Mouse (Mus musculus) heart, adult 2 months (tissue): ENCODE data around the gene Nyap1. TPM values are rescaled to one million over a fixed set of nuclear protein-coding genes. Genes with fewer than 3 reads are reported as not detected.

ENCODE experiments used
- DNase-seq, 2 experiments: peaks; one replicate each; pipeline ENCODE4 v3.0.0; 2021
- H3K27ac ChIP-seq: fragments of 200-600 bp; 2 replicates; pipeline ENCODE4 v1.8.1; 2022
- H3K27me3 ChIP-seq: fragments of 200-500 bp; 2 replicates; pipeline ENCODE4 v1.6.1; 2012; ENCODE audit warnings: mild to moderate bottlenecking, low read length, inconsistent platforms, mixed read lengths; ENCODE audit not compliant: control insufficient read depth, insufficient read depth
- H3K36me3 ChIP-seq: fragments of 200-500 bp; 2 replicates; pipeline ENCODE4 v1.6.1; 2012; ENCODE audit warnings: low read length, inconsistent platforms; ENCODE audit not compliant: control insufficient read depth, insufficient read depth
- H3K4me1 ChIP-seq: fragments of 200-500 bp; 2 replicates; pipeline ENCODE4 v1.6.1; 2011; ENCODE audit warnings: low read length; ENCODE audit not compliant: control insufficient read depth, insufficient read depth
- H3K4me3 ChIP-seq: fragments of 200-600 bp; 2 replicates; pipeline ENCODE4 v1.8.1; 2022
- H3K79me2 ChIP-seq: fragments of 200-500 bp; replicated peaks from 2 replicates; pipeline ENCODE4 v1.6.1; 2012; ENCODE audit warnings: mild to moderate bottlenecking, inconsistent platforms, low read length, moderate library complexity, mixed read lengths; ENCODE audit not compliant: control insufficient read depth, insufficient read depth
- H3K9ac ChIP-seq: fragments of 200-500 bp; 2 replicates; pipeline ENCODE4 v1.6.1; 2012; ENCODE audit warnings: low read depth, mild to moderate bottlenecking, control low read depth, inconsistent platforms, low read length, mixed read lengths
- CTCF ChIP-seq: fragments of 200-600 bp; IDR thresholded peaks from 2 replicates; pipeline ENCODE4 v1.8.1; 2022; ENCODE audit warnings: antibody characterized with exemption, mild to moderate bottlenecking, moderate library complexity
- EP300 ChIP-seq: fragments of 200-500 bp; IDR thresholded peaks from 2 replicates; pipeline ENCODE4 v1.6.1; 2011; ENCODE audit warnings: low read depth, low read length, control low read depth; ENCODE audit not compliant: insufficient read depth
- POLR2A ChIP-seq: fragments of 200-500 bp; IDR thresholded peaks from 2 replicates; pipeline ENCODE4 v1.6.1; 2011; ENCODE audit warnings: mild to moderate bottlenecking, low read depth, low read length, control low read depth; ENCODE audit not compliant: insufficient read depth
- WGBS: fragments of 180-500 bp; shearing (Covaris S2); methylation state at CpG from one replicate; pipeline ENCODE4 v1.1.7; 2018; 5-methylcytosine and 5-hydroxymethylcytosine counted together
- intact Hi-C: fragments of 180-260 bp; cut with DNase I; formaldehyde crosslinking; loops from one replicate; pipeline ENCODE4 v1.15.1; 2025
- polyA plus RNA-seq: library from polyadenylated mRNA; depleted of rRNA; stranded (reverse); fragments of >200 nt; gene quantifications from 2 replicates; pipeline ENCODE4 v1.2.3, GENCODE M21; 2012; rRNA removed
- total RNA-seq, 2 experiments: library from RNA; stranded (reverse); gene quantifications; 2 replicates each; pipeline ENCODE4 v1.2.3; 2021

The Nyap1 gene
- total and polyA plus RNA-seq, 3 experiments, result 0.94 to 1.7 (median 1.2) TPM

DNA sequence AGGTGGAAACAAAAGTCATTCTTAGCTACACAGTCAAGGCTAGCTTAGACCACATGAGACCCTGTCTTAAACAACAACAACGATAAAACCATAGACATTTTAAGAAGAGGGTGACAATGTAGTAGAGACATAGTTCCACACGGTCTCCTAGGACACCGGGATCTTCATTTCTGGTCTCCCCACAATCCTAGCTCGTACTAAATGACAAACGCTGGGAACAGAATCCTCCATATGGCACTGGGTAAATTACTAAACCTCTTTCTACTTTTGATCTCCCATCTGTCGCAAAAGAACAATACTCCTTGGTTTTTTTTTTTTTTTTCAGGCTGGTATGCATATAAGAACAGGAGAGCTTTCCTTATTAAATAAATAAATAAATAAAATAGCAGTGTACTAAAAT, 58.9 kb downstream of the Nyap1 start:
- DNase-seq, result no peak
- no peak overlapping the region for H3K27ac ChIP-seq
- H3K79me2 ChIP-seq, result peaks cover 2% of the 10 kb centered on the region; the same call in 1 of the 2 replicates
- intact Hi-C loops, result no loop called here
- H3K4me1 ChIP-seq, result peaks cover 3% of the 10 kb centered on the region
- TF ChIP-seq CTCF (no peak), EP300 (no peak), POLR2A (no peak)
- 95% methylated on average over 6 of the region's 6 CpGs for WGBS
- no peaks in the 10 kb centered on the region; the same call in 1 of the 2 replicates for H3K36me3 ChIP-seq
- H3K27me3 ChIP-seq, result no peaks in the 10 kb centered on the region
- H3K9ac ChIP-seq, result no peak overlapping the region
- H3K4me3 ChIP-seq, result no peak overlapping the region

Other genes with a start within 250 kb of the Nyap1 start
- gene Pop7, start 239.1 kb downstream of the Nyap1 start, total RNA-seq, result 10 to 100 TPM; 13.4 to 13.9 TPM
- 22.7 and 25.6 TPM in 2 replicates for gene Pop7, start 239.1 kb downstream of the Nyap1 start, polyA plus RNA-seq
- 10 to 100 TPM; 24.4 to 29.1 TPM for gene Gigyf1, start 223.1 kb downstream of the Nyap1 start, total RNA-seq
- 19.6 and 21.0 TPM in 2 replicates for gene Gigyf1, start 223.1 kb downstream of the Nyap1 start, polyA plus RNA-seq
- not detected for gene Epo, start 208.4 kb downstream of the Nyap1 start, total RNA-seq
- gene Epo, start 208.4 kb downstream of the Nyap1 start, polyA plus RNA-seq, result not detected in 2 replicates
- 100 to 1,000 TPM; 222 to 249 TPM for gene Gnb2, start 208.1 kb downstream of the Nyap1 start, total RNA-seq
- gene Gnb2, start 208.1 kb downstream of the Nyap1 start, polyA plus RNA-seq, result 395 and 448 TPM in 2 replicates
- gene Actl6b, start 188.1 kb downstream of the Nyap1 start, total RNA-seq, result not detected
- 0.32 TPM in 1 of 2 replicates, not detected in the other for gene Actl6b, start 188.1 kb downstream of the Nyap1 start, polyA plus RNA-seq
- under 1 TPM in 1 of 2 experiments, not detected in 1; 0.09 TPM for gene Tfr2, start 171.8 kb downstream of the Nyap1 start, total RNA-seq
- 0.29 and 0.35 TPM in 2 replicates for gene Tfr2, start 171.8 kb downstream of the Nyap1 start, polyA plus RNA-seq
- gene Mospd3, start 140.5 kb downstream of the Nyap1 start, total RNA-seq, result 10 to 100 TPM; 10.7 to 16.3 TPM
- gene Mospd3, start 140.5 kb downstream of the Nyap1 start, polyA plus RNA-seq, result 20.7 and 32.3 TPM in 2 replicates
- 10 to 100 TPM; 35.9 to 50.8 TPM for gene Pcolce, start 127.8 kb downstream of the Nyap1 start, total RNA-seq
- gene Pcolce, start 127.8 kb downstream of the Nyap1 start, polyA plus RNA-seq, result 87.0 and 109 TPM in 2 replicates
- under 1 TPM; 0.13 to 0.34 TPM for gene Fbxo24, start 112.6 kb downstream of the Nyap1 start, total RNA-seq
- gene Fbxo24, start 112.6 kb downstream of the Nyap1 start, polyA plus RNA-seq, result 0.29 and 0.35 TPM in 2 replicates
- 10 to 100 TPM; 17.1 to 20.0 TPM for gene Lrch4, start 112.5 kb downstream of the Nyap1 start, total RNA-seq
- 24.8 and 29.1 TPM in 2 replicates for gene Lrch4, start 112.5 kb downstream of the Nyap1 start, polyA plus RNA-seq
- gene Gm20605, start 112.4 kb downstream of the Nyap1 start, total RNA-seq, result 1 to 10 TPM; 2.8 to 4.3 TPM
- gene Gm20605, start 112.4 kb downstream of the Nyap1 start, polyA plus RNA-seq, result 7.3 and 9.5 TPM in 2 replicates
- 1 to 10 TPM; 1.5 to 2.0 TPM for gene Sap25, start 100.3 kb downstream of the Nyap1 start, total RNA-seq
- gene Sap25, start 100.3 kb downstream of the Nyap1 start, polyA plus RNA-seq, result 25.2 and 34.9 TPM in 2 replicates
- gene Irs3, start 95.9 kb downstream of the Nyap1 start, total RNA-seq, result under 1 TPM; 0.34 to 0.73 TPM
- 0.91 and 2.2 TPM in 2 replicates for gene Irs3, start 95.9 kb downstream of the Nyap1 start, polyA plus RNA-seq
- gene Agfg2, start 56.9 kb downstream of the Nyap1 start, total RNA-seq, result 10 to 100 TPM; 15.6 to 19.1 TPM
- gene Agfg2, start 56.9 kb downstream of the Nyap1 start, polyA plus RNA-seq, result 11.9 and 12.5 TPM in 2 replicates
- 100 to 1,000 TPM; 254 to 258 TPM for gene Tsc22d4, start 4.1 kb upstream of the Nyap1 start, total RNA-seq
- 223 and 251 TPM in 2 replicates for gene Tsc22d4, start 4.1 kb upstream of the Nyap1 start, polyA plus RNA-seq
- 10 to 100 TPM in 1 of 2 experiments, 1 to 10 TPM in 1; 7.4 to 10.8 TPM for gene Ppp1r35, start 37.2 kb upstream of the Nyap1 start, total RNA-seq
- gene Ppp1r35, start 37.2 kb upstream of the Nyap1 start, polyA plus RNA-seq, result 6.8 and 12.0 TPM in 2 replicates
- gene Mepce, start 46.0 kb upstream of the Nyap1 start, total RNA-seq, result 10 to 100 TPM; 21.3 to 26.0 TPM
- gene Mepce, start 46.0 kb upstream of the Nyap1 start, polyA plus RNA-seq, result 24.1 and 31.5 TPM in 2 replicates
- gene Zcwpw1, start 46.2 kb upstream of the Nyap1 start, total RNA-seq, result under 1 TPM; 0.44 to 0.52 TPM
- 0.39 and 0.50 TPM in 2 replicates for gene Zcwpw1, start 46.2 kb upstream of the Nyap1 start, polyA plus RNA-seq
- 1 to 10 TPM in 1 of 2 experiments, under 1 TPM in 1; 0.97 to 3.1 TPM for gene Pilra, start 94.7 kb upstream of the Nyap1 start, total RNA-seq
- 2.6 and 5.3 TPM in 2 replicates for gene Pilra, start 94.7 kb upstream of the Nyap1 start, polyA plus RNA-seq
- gene Pilrb1, start 116.5 kb upstream of the Nyap1 start, total RNA-seq, result 1 to 10 TPM; 1.1 to 2.0 TPM
- 2.3 and 4.2 TPM in 2 replicates for gene Pilrb1, start 116.5 kb upstream of the Nyap1 start, polyA plus RNA-seq
- 1 to 10 TPM; 1.1 to 1.3 TPM for gene Pilrb2, start 130.2 kb upstream of the Nyap1 start, total RNA-seq
- gene Pilrb2, start 130.2 kb upstream of the Nyap1 start, polyA plus RNA-seq, result 1.4 and 3.2 TPM in 2 replicates
- gene Cyp3a13, start 180.0 kb upstream of the Nyap1 start, total RNA-seq, result under 1 TPM; 0.13 to 0.18 TPM
- 0.06 TPM in 1 of 2 replicates, not detected in the other for gene Cyp3a13, start 180.0 kb upstream of the Nyap1 start, polyA plus RNA-seq
- under 1 TPM; 0.18 to 0.29 TPM for gene Gjc3, start 221.5 kb upstream of the Nyap1 start, total RNA-seq
- 0.43 and 0.67 TPM in 2 replicates for gene Gjc3, start 221.5 kb upstream of the Nyap1 start, polyA plus RNA-seq
- not detected for gene Azgp1, start 239.9 kb upstream of the Nyap1 start, total RNA-seq
- gene Azgp1, start 239.9 kb upstream of the Nyap1 start, polyA plus RNA-seq, result 1.1 TPM in 1 of 2 replicates, not detected in the other